Mouse (Mus musculus) liver, embryonic 14.5 days (tissue): ENCODE data around the gene Polr3gl. TPM values are rescaled to one million over a fixed set of nuclear protein-coding genes. Genes with fewer than 3 reads are reported as not detected.
A peak's percentile ranks its signal among the peaks of the same experiment; 100 is the strongest.

ENCODE experiments used
- ATAC-seq: fragments of 200-750 bp; cut with Nextera tagmentation; 2 replicates; pipeline ENCODE4 v1.8.0; 2017; ENCODE audit warnings: moderate number of reproducible peaks, mild to moderate bottlenecking, moderate library complexity; ENCODE audit not compliant: insufficient read depth
- DNase-seq, 3 experiments: peaks; one replicate each; pipeline ENCODE4 v3.0.0-alpha.2; 2012 to 2013; ENCODE audit warnings: low read depth in 3 of 3, low spot score in 3 of 3
- H3K27ac ChIP-seq: fragments of 300-500 bp; sonication (generic); 2 replicates; pipeline ENCODE4 v1.5.1; 2014; ENCODE audit warnings: moderate library complexity, mild to moderate bottlenecking, control low read depth, inconsistent platforms
- H3K27me3 ChIP-seq: fragments of 300-500 bp; sonication (generic); 2 replicates; pipeline ENCODE4 v1.6.1; 2014; ENCODE audit warnings: mild to moderate bottlenecking, low read length, moderate library complexity; ENCODE audit not compliant: control insufficient read depth, insufficient read depth
- H3K36me3 ChIP-seq: fragments of 300-500 bp; sonication (generic); replicated peaks from 2 replicates; pipeline ENCODE4 v1.6.1; 2014; ENCODE audit warnings: low read depth; ENCODE audit not compliant: control insufficient read depth, insufficient read depth
- H3K4me1 ChIP-seq, 2 experiments: fragments of 200-500 bp in 1 of 2; fragments of 300-500 bp in 1 of 2; sonication (generic) in 1 of 2; replicated peaks; 2 replicates each; pipeline ENCODE4 v1.6.1; 2012 to 2014; ENCODE audit warnings: antibody characterized with exemption in 1 of 2, inconsistent platforms in 1 of 2, low read length in 1 of 2; ENCODE audit not compliant: control insufficient read depth in 2 of 2, insufficient read depth in 2 of 2
- H3K4me2 ChIP-seq: fragments of 300-500 bp; sonication (generic); 2 replicates; pipeline ENCODE4 v1.6.1; 2014; ENCODE audit warnings: low read depth, mild to moderate bottlenecking, control low read depth, moderate library complexity
- H3K4me3 ChIP-seq, 2 experiments: fragments of 200-500 bp in 1 of 2; fragments of 300-500 bp in 1 of 2; sonication (generic) in 1 of 2; 2 replicates each; pipeline ENCODE4 v1.5.1; 2012 to 2014; ENCODE audit warnings: low read depth in 2 of 2, low read length in 2 of 2, mild to moderate bottlenecking in 2 of 2, control low read depth in 1 of 2, inconsistent platforms in 1 of 2, moderate library complexity in 1 of 2; ENCODE audit not compliant: insufficient read depth in 1 of 2
- H3K9ac ChIP-seq: fragments of 300-500 bp; sonication (generic); replicated peaks from 2 replicates; pipeline ENCODE4 v1.6.1; 2014; ENCODE audit warnings: mild to moderate bottlenecking, control low read depth, moderate library complexity
- H3K9me3 ChIP-seq: fragments of 300-500 bp; sonication (generic); 2 replicates; pipeline ENCODE4 v1.6.1; 2016; ENCODE audit warnings: low read length, mixed read lengths; ENCODE audit not compliant: control insufficient read depth
- CTCF ChIP-seq: IDR thresholded peaks from 2 replicates; pipeline ENCODE4 v1.5.1; 2016; ENCODE audit warnings: antibody characterized with exemption, low read depth, control low read depth
- EP300 ChIP-seq: IDR thresholded peaks from 2 replicates; pipeline ENCODE4 v1.6.1; 2016; ENCODE audit warnings: antibody characterized with exemption, low read depth
- WGBS: fragments of 180-500 bp; shearing (Covaris S2); extraction: QIAGEN DNeasy Blood & Tissue Kit; methylation state at CpG from one replicate; pipeline ENCODE4 v1.1.7; 2014; ENCODE audit not compliant: insufficient replicate concordance; 5-methylcytosine and 5-hydroxymethylcytosine counted together
- polyA plus RNA-seq, 2 experiments: library from polyadenylated mRNA; depleted of rRNA in 1 of 2; stranded (reverse) in 1 of 2; unstranded in 1 of 2; fragments of >200 nt; fragmentation: Nextera tagmentation in 1 of 2; extraction: Ambion mirVana in 1 of 2; gene quantifications; 2 replicates each; pipeline versions ENCODE4 v1.2.1 to v1.2.3; 2012 to 2014

The Polr3gl gene
- polyA plus RNA-seq, 2 experiments = 3.0 to 11.8 TPM

GRCm38 (mm10) chr3:96595661-96596060, 1.7 kb upstream of the Polr3gl start:
- no peak overlapping the region for H3K4me2 ChIP-seq
- no peak overlapping the region for H3K27ac ChIP-seq
- H3K36me3 ChIP-seq = no peaks in the 10 kb centered on the region
- TF ChIP-seq CTCF = no peak
- TF ChIP-seq EP300 = no peak
- ATAC-seq = no peak
- no peak for DNase-seq
- WGBS = 23% methylated on average over 6 of the region's 6 CpGs
- no peak overlapping the region for H3K4me3 ChIP-seq
- H3K9me3 ChIP-seq = no peaks in the 10 kb centered on the region
- H3K4me1 ChIP-seq = peaks cover 0 to 10% of the 10 kb centered on the region in 2 experiments; a peak in 2 of 4 replicates
- H3K27me3 ChIP-seq = peaks cover 58% of the 10 kb centered on the region
- no peak overlapping the region for H3K9ac ChIP-seq

DNA sequence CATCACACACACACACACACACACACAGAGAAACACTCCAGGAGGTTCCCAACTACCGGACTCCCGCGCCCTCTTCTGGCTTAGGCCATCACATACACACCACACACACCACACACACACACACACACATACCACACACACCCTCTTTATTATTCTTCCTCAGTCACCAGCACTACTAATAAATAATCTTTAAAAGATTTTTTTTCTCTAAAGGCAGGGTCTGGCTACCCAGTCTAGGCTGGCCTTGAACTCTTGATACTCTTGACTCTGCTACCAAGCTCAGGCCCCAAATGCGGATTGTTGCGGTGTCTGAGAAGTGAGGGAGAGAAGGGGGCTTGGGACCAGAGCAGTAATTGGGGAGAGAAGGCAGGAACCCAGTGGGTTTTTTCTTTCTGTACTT, 870 bp upstream of the Polr3gl start:
- Histone ChIP-seq H3K4me2 (no peak overlapping the region), H3K27ac (no peak overlapping the region), H3K9ac (no peak overlapping the region), H3K36me3 (no peaks in the 10 kb centered on the region), H3K27me3 (peaks cover 52% of the 10 kb centered on the region), H3K4me3 (no peak overlapping the region), H3K9me3 (no peaks in the 10 kb centered on the region), H3K4me1 (peaks cover 0 to 10% of the 10 kb centered on the region in 2 experiments; a peak in 2 of 4 replicates)
- ATAC-seq (no peak), DNase-seq (no peak)
- TF ChIP-seq CTCF (0 out of 2 replicates have a peak, but pooled peaks have one; percentile 14), EP300 (no peak)
- WGBS = 82% methylated on average over 5 of the region's 5 CpGs

DNA sequence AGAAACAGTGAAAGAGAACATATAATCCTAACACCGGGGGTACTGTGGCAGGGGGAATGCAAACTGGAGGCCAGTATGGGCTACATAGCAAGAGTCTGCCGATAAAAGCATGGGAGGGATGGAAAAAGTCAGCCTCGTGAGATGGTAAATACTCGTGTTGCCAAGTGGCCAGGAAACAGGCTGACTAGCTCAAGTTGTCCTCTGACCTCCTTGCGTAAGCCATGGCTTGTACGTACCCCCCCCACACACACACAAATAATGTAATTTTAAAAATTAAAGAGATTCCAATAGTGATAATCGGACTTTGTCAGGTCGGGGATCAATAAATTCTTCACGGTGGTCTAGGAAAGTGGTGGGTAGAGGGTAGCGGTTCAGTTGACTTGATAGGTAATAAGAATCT, 607 bp downstream of the Polr3gl start:
- peak overlapping the region; percentile 98 for H3K4me2 ChIP-seq
- no peaks in the 10 kb centered on the region for H3K9me3 ChIP-seq
- H3K4me1 ChIP-seq = peaks cover 0 to 10% of the 10 kb centered on the region in 2 experiments; a peak in 2 of 4 replicates
- DNase-seq (no peak), ATAC-seq (0 out of 2 replicates have a peak, but pooled peaks have one; percentile 18)
- peak overlapping the region; percentile 46 for H3K27ac ChIP-seq
- H3K36me3 ChIP-seq = no peaks in the 10 kb centered on the region
- H3K4me3 ChIP-seq = peak overlapping the region; percentile 69 to 96
- H3K9ac ChIP-seq = peak overlapping the region; percentile 70
- no peak for TF ChIP-seq EP300
- TF ChIP-seq CTCF = no peak
- peaks cover 37% of the 10 kb centered on the region for H3K27me3 ChIP-seq
- 2% methylated on average over 10 of the region's 10 CpGs for WGBS

- Histone ChIP-seq H3K27me3 (peaks cover 10% of the 10 kb centered on the region), H3K4me2 (no peak overlapping the region), H3K27ac (no peak overlapping the region), H3K4me1 (peaks cover 0 to 10% of the 10 kb centered on the region in 2 experiments; a peak in 2 of 4 replicates), H3K9me3 (no peaks in the 10 kb centered on the region), H3K36me3 (no peaks in the 10 kb centered on the region), H3K4me3 (no peak overlapping the region), H3K9ac (no peak overlapping the region)
- 74% methylated on average over 4 of the region's 4 CpGs for WGBS
- TF ChIP-seq EP300 = no peak
- TF ChIP-seq CTCF = no peak
- DNase-seq (no peak), ATAC-seq (no peak)
Measured at GRCm38 (mm10) chr3:96590657-96591056, 3.3 kb downstream of the Polr3gl start.

DNA sequence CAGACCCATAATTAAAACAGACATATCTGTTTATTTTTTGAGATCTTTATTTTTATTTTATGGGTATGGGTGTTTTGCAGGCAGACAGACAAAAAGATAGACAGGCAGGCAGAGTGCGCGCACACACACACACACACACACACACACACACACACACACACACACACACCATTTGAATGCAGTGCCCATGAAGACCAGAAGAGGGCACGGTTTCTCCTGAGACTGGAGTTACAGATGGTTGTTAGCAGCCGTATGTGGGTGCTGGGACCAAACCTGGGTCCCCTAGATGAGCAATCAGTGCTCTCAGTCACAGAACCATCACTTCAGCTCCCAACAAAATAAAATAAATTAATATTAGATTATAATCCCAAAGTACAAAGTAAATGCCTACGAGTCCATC, 10.6 kb downstream of the Polr3gl start:
- Histone ChIP-seq H3K27me3 (no peaks in the 10 kb centered on the region), H3K9me3 (no peaks in the 10 kb centered on the region), H3K36me3 (no peaks in the 10 kb centered on the region), H3K4me1 (peaks cover 6 to 8% of the 10 kb centered on the region in 2 experiments), H3K4me2 (no peak overlapping the region), H3K9ac (no peak overlapping the region), H3K27ac (no peak overlapping the region), H3K4me3 (no peak overlapping the region)
- TF ChIP-seq EP300 (no peak), CTCF (peak; percentile 45)
- ATAC-seq (no peak), DNase-seq (no peak)
- WGBS = 86% methylated on average over 5 of the region's 5 CpGs
